Mouse (Mus musculus) liver, embryonic 15.5 days (tissue): ENCODE results near the gene Gigyf1. TPM values are rescaled to one million over a fixed set of nuclear protein-coding genes. Genes with fewer than 3 reads are reported as not detected.

ENCODE experiments used
- ATAC-seq: fragments of 200-750 bp; cut with Nextera tagmentation; 2 replicates; pipeline ENCODE4 v1.8.0; 2017; ENCODE audit warnings: moderate number of reproducible peaks, mild to moderate bottlenecking, moderate library complexity; ENCODE audit not compliant: insufficient read depth
- H3K27ac ChIP-seq: fragments of 300-500 bp; sonication (generic); replicated peaks from 2 replicates; pipeline ENCODE4 v1.5.1; 2015; ENCODE audit warnings: mild to moderate bottlenecking, inconsistent platforms
- H3K27me3 ChIP-seq: fragments of 300-500 bp; sonication (generic); 2 replicates; pipeline ENCODE4 v1.6.1; 2015; ENCODE audit warnings: mild to moderate bottlenecking, inconsistent platforms
- H3K36me3 ChIP-seq: fragments of 300-500 bp; sonication (generic); replicated peaks from 2 replicates; pipeline ENCODE4 v1.6.1; 2015; ENCODE audit warnings: moderate library complexity, mild to moderate bottlenecking, inconsistent platforms
- H3K4me1 ChIP-seq: fragments of 300-500 bp; sonication (generic); replicated peaks from 2 replicates; pipeline ENCODE4 v1.6.1; 2015; ENCODE audit warnings: inconsistent platforms
- H3K4me2 ChIP-seq: fragments of 300-500 bp; sonication (generic); 2 replicates; pipeline ENCODE4 v1.6.1; 2015; ENCODE audit warnings: moderate library complexity, mild to moderate bottlenecking, inconsistent platforms
- H3K4me3 ChIP-seq: fragments of 300-500 bp; sonication (generic); replicated peaks from 2 replicates; pipeline ENCODE4 v1.5.1; 2015; ENCODE audit warnings: mild to moderate bottlenecking, inconsistent platforms
- H3K9ac ChIP-seq: fragments of 300-500 bp; sonication (generic); 2 replicates; pipeline ENCODE4 v1.6.1; 2015; ENCODE audit warnings: moderate library complexity, mild to moderate bottlenecking, inconsistent platforms
- H3K9me3 ChIP-seq: fragments of 300-500 bp; sonication (generic); replicated peaks from 2 replicates; pipeline ENCODE4 v1.6.1; 2016; ENCODE audit warnings: inconsistent platforms
- WGBS: fragments of 180-500 bp; shearing (Covaris S2); methylation state at CpG from one replicate; pipeline ENCODE4 v1.1.7; 2015; ENCODE audit warnings: mixed read lengths; ENCODE audit not compliant: insufficient replicate concordance; 5-methylcytosine and 5-hydroxymethylcytosine counted together
- polyA plus RNA-seq: library from polyadenylated mRNA; unstranded; fragments of >200 nt; fragmentation: Nextera tagmentation; extraction: Ambion mirVana; gene quantifications from 2 replicates; pipeline ENCODE4 v1.2.1, GENCODE M21; 2015

The Gigyf1 gene
- polyA plus RNA-seq, 1 experiment from 2014 or later, result 3.2 TPM

- no peak overlapping the region for H3K4me3 ChIP-seq
- H3K27me3 ChIP-seq, result no peaks in the 10 kb centered on the region
- H3K9ac ChIP-seq, result no peak overlapping the region
- ATAC-seq, result no peak
- no peaks in the 10 kb centered on the region for H3K9me3 ChIP-seq
- WGBS, result 80% methylated on average over 7 of the region's 7 CpGs
- H3K4me1 ChIP-seq, result peaks cover 27% of the 10 kb centered on the region
- peaks cover 15% of the 10 kb centered on the region for H3K36me3 ChIP-seq
- no peak overlapping the region for H3K4me2 ChIP-seq
- H3K27ac ChIP-seq, result no peak overlapping the region
Measured at GRCm38 (mm10) chr5:137500186-137500585, 18.2 kb upstream of the Gigyf1 start.

- Histone ChIP-seq H3K4me1 (peaks cover 27% of the 10 kb centered on the region), H3K9ac (peak within 1 kb of the TSS; percentile 71), H3K36me3 (peaks cover 15% of the 10 kb centered on the region), H3K9me3 (no peaks in the 10 kb centered on the region), H3K4me3 (peak within 1 kb of the TSS; percentile 75), H3K4me2 (peak within 1 kb of the TSS; percentile 90), H3K27ac (peak within 1 kb of the TSS; percentile 92), H3K27me3 (no peaks in the 10 kb centered on the region)
- 1% methylated on average over 64 of the region's 64 CpGs for WGBS
- peak; percentile 94 for ATAC-seq
Measured at GRCm38 (mm10) chr5:137501709-137502666, 16.4 kb upstream of the Gigyf1 start, which contains the start of gene Pop7. Pop7 (minus strand) TSS chr5:137502518.

GRCm38 (mm10) chr5:137502667-137503110 is 15.7 kb upstream of the Gigyf1 start:
- H3K36me3 ChIP-seq, result peaks cover 15% of the 10 kb centered on the region
- H3K27ac ChIP-seq, result peak overlapping the region; percentile 92
- peak overlapping the region; percentile 67 for H3K9ac ChIP-seq
- no peaks in the 10 kb centered on the region for H3K27me3 ChIP-seq
- peak overlapping the region; percentile 75 for H3K4me3 ChIP-seq
- peak; percentile 84 for ATAC-seq
- H3K9me3 ChIP-seq, result no peaks in the 10 kb centered on the region
- peaks cover 27% of the 10 kb centered on the region for H3K4me1 ChIP-seq
- peak overlapping the region; percentile 90 for H3K4me2 ChIP-seq
- 1% methylated on average over 28 of the region's 30 CpGs for WGBS

GRCm38 (mm10) chr5:137504041-137504440 is 14.3 kb upstream of the Gigyf1 start:
- H3K9me3 ChIP-seq, result no peaks in the 10 kb centered on the region
- H3K4me1 ChIP-seq, result peaks cover 27% of the 10 kb centered on the region
- H3K36me3 ChIP-seq, result peaks cover 15% of the 10 kb centered on the region
- H3K9ac ChIP-seq, result no peak overlapping the region
- no peaks in the 10 kb centered on the region; the same call in 1 of the 2 replicates for H3K27me3 ChIP-seq
- WGBS, result 69% methylated on average over 6 of the region's 6 CpGs
- peak overlapping the region; percentile 26; the same call in 1 of the 2 replicates for H3K27ac ChIP-seq
- H3K4me2 ChIP-seq, result peak overlapping the region; percentile 90
- no peak overlapping the region for H3K4me3 ChIP-seq
- no peak for ATAC-seq

GRCm38 (mm10) chr5:137510014-137510501 is 8.3 kb upstream of the Gigyf1 start:
- no peaks in the 10 kb centered on the region; the same call in 1 of the 2 replicates for H3K27me3 ChIP-seq
- peak overlapping the region; percentile 84 for H3K27ac ChIP-seq
- peaks cover 8% of the 10 kb centered on the region; the same call in 1 of the 2 replicates for H3K36me3 ChIP-seq
- 1% methylated on average over 46 of the region's 52 CpGs for WGBS
- H3K4me3 ChIP-seq, result peak overlapping the region; percentile 92
- H3K9me3 ChIP-seq, result no peaks in the 10 kb centered on the region
- ATAC-seq, result peak; percentile 69
- peaks cover 47% of the 10 kb centered on the region for H3K4me1 ChIP-seq
- H3K9ac ChIP-seq, result peak overlapping the region; percentile 97
- peak overlapping the region; percentile 94 for H3K4me2 ChIP-seq

GRCm38 (mm10) chr5:137510573-137511390 is 7.6 kb upstream of the Gigyf1 start:
- peaks cover 50% of the 10 kb centered on the region for H3K4me1 ChIP-seq
- H3K27me3 ChIP-seq, result no peaks in the 10 kb centered on the region; the same call in 1 of the 2 replicates
- H3K9ac ChIP-seq, result peak overlapping the region; percentile 97
- H3K36me3 ChIP-seq, result peaks cover 8% of the 10 kb centered on the region; the same call in 1 of the 2 replicates
- H3K4me2 ChIP-seq, result peak overlapping the region; percentile 94
- under 1% methylated on average over 54 of the region's 83 CpGs for WGBS
- H3K27ac ChIP-seq, result peak overlapping the region; percentile 84
- peak; percentile 72 for ATAC-seq
- peak overlapping the region; percentile 92 for H3K4me3 ChIP-seq
- no peaks in the 10 kb centered on the region for H3K9me3 ChIP-seq

GRCm38 (mm10) chr5:137511706-137512105 is 6.6 kb upstream of the Gigyf1 start:
- Histone ChIP-seq H3K27ac (no peak overlapping the region), H3K4me3 (peak overlapping the region; percentile 92), H3K9me3 (no peaks in the 10 kb centered on the region), H3K4me2 (peak overlapping the region; percentile 94), H3K9ac (peak overlapping the region; percentile 97; the same call in 1 of the 2 replicates), H3K36me3 (peaks cover 8% of the 10 kb centered on the region; the same call in 1 of the 2 replicates), H3K4me1 (peaks cover 57% of the 10 kb centered on the region), H3K27me3 (no peaks in the 10 kb centered on the region; the same call in 1 of the 2 replicates)
- WGBS, result 78% methylated on average over 3 of the region's 3 CpGs
- ATAC-seq, result no peak

- Histone ChIP-seq H3K4me3 (no peak overlapping the region), H3K4me2 (0 out of 2 replicates have a peak overlapping the region, but pooled peaks have one; percentile 2), H3K27ac (no peak overlapping the region), H3K9me3 (no peaks in the 10 kb centered on the region), H3K4me1 (peaks cover 57% of the 10 kb centered on the region), H3K9ac (no peak overlapping the region), H3K27me3 (no peaks in the 10 kb centered on the region; the same call in 1 of the 2 replicates), H3K36me3 (peaks cover 11% of the 10 kb centered on the region; the same call in 1 of the 2 replicates)
- WGBS, result 69% methylated on average over 11 of the region's 11 CpGs
- no peak for ATAC-seq
Measured at GRCm38 (mm10) chr5:137512847-137513794, 5.2 kb upstream of the Gigyf1 start.

- H3K4me1 ChIP-seq, result peaks cover 57% of the 10 kb centered on the region
Measured at GRCm38 (mm10) chr5:137513951-137514721, 4.2 kb upstream of the Gigyf1 start.

More at GRCm38 (mm10) chr5:137513951-137514721, 4.2 kb upstream of the Gigyf1 start:
- ATAC-seq, result no peak
- Histone ChIP-seq H3K4me3 (no peak overlapping the region), H3K9me3 (no peaks in the 10 kb centered on the region), H3K27ac (no peak overlapping the region), H3K9ac (no peak overlapping the region), H3K27me3 (no peaks in the 10 kb centered on the region), H3K4me2 (no peak overlapping the region), H3K36me3 (peaks cover 19% of the 10 kb centered on the region)
- 77% methylated on average over 12 of the region's 12 CpGs for WGBS
